In genomic region chr1:149832952-149833351, GRCm38 (mm10) we compare ENCODE assay signal across 9 mouse cellular contexts.
DNase-seq lines count a peak whose midpoint lies in the region; ATAC-seq and TF ChIP-seq lines count a peak whose summit lies in the region.
"Had no signal": no experiment of that assay in that cellular context is flagged by ENCODE, and none has a peak within 500 bp of the region (broad histone marks: within the 10 kb centered on the region; RNA-seq: fewer than 3 reads in every experiment).

No protein-coding gene starts in this region.

- in situ Hi-C loops in Patski (cut with MboI; ENCODE audit: low pct_unique_long_range_greater_than_20kb), result loop anchor here (10.0 kb wide), 2 partner anchors 262 to 552 kb away; no protein-coding TSS in a partner anchor

- H3K4me3 ChIP-seq in layer of hippocampus, adult 2 months, result no peak overlapping the region
- H3K4me3 ChIP-seq in forebrain, embryonic 12.5 days (replicated peaks), result no peak overlapping the region
- no peak overlapping the region for H3K4me3 ChIP-seq in kidney, postnatal 0 days (replicated peaks; ENCODE audit: low read depth, low read length)
- H3K4me3 ChIP-seq in midbrain, postnatal 0 days (ENCODE audit: low read depth, low read length), result no peak overlapping the region
- H3K4me3 ChIP-seq: liver, embryonic 15.5 days had no signal

- CTCF ChIA-PET in Patski (lab: Charles Lee), result interaction anchor here (0.6 to 2.9 kb wide), 9 partner anchors 13 to 434 kb away, joined by 3 to 18 read pairs (median 4); no protein-coding TSS in a partner anchor

- H3K4me1 ChIP-seq in forebrain, embryonic 12.5 days, result no peaks in the 10 kb centered on the region
- no peaks in the 10 kb centered on the region for H3K4me1 ChIP-seq in kidney, postnatal 0 days (replicated peaks; ENCODE audit: insufficient read depth, low read length)
- H3K4me1 ChIP-seq in midbrain, postnatal 0 days (ENCODE audit: insufficient read depth, low read length), result no peaks in the 10 kb centered on the region
- H3K4me1 ChIP-seq: liver, embryonic 15.5 days had no signal

- DNase-seq in layer of hippocampus, adult 2 months (ENCODE audit: low spot score in 2 of 2), result peak; percentile 48 to 60
- no peak for DNase-seq in layer of hippocampus, adult 8-10 months (ENCODE audit: low spot score in 2 of 2)
- DNase-seq in Patski (ENCODE audit: low read depth, low spot score), result peak; percentile 19
- DNase-seq in kidney, postnatal 0 days (ENCODE audit: low spot score), result peak; percentile 91
- DNase-seq in midbrain, postnatal 0 days (ENCODE audit: low spot score), result peak; percentile 82
- DNase-seq in spleen, postnatal 36 days (ENCODE audit: low spot score in 2 of 2), result no peak
- no peak for DNase-seq in urinary bladder, postnatal 10 days (ENCODE audit: low spot score)

- no peak overlapping the region for H3K27ac ChIP-seq in layer of hippocampus, adult 2 months
- no peak overlapping the region for H3K27ac ChIP-seq in forebrain, embryonic 12.5 days
- no peak overlapping the region for H3K27ac ChIP-seq in kidney, postnatal 0 days
- H3K27ac ChIP-seq in midbrain, postnatal 0 days (ENCODE audit: low read depth, low read length), result no peak overlapping the region
- H3K27ac ChIP-seq: liver, embryonic 15.5 days had no signal

- H3K27me3 ChIP-seq in Patski, result no peaks in the 10 kb centered on the region
- no peaks in the 10 kb centered on the region for H3K27me3 ChIP-seq in forebrain, embryonic 12.5 days
- no peaks in the 10 kb centered on the region for H3K27me3 ChIP-seq in kidney, postnatal 0 days (ENCODE audit: insufficient read depth, low read length)
- no peaks in the 10 kb centered on the region for H3K27me3 ChIP-seq in midbrain, postnatal 0 days (ENCODE audit: insufficient read depth, low read length)
- H3K27me3 ChIP-seq: liver, embryonic 15.5 days had no signal

- H3K9me3 ChIP-seq in forebrain, embryonic 12.5 days, result no peaks in the 10 kb centered on the region
- no peaks in the 10 kb centered on the region for H3K9me3 ChIP-seq in kidney, postnatal 0 days (replicated peaks; ENCODE audit: low read length)
- no peaks in the 10 kb centered on the region for H3K9me3 ChIP-seq in midbrain, postnatal 0 days (ENCODE audit: low read length)
- H3K9me3 ChIP-seq: liver, embryonic 15.5 days had no signal

- H3K4me2 ChIP-seq in forebrain, embryonic 12.5 days, result no peak overlapping the region
- H3K4me2 ChIP-seq in kidney, postnatal 0 days (ENCODE audit: low read length), result no peak overlapping the region
- no peak overlapping the region for H3K4me2 ChIP-seq in midbrain, postnatal 0 days (ENCODE audit: low read depth, low read length, poor library complexity, severe bottlenecking)
- H3K4me2 ChIP-seq: liver, embryonic 15.5 days had no signal

- POLR2A ChIA-PET in Patski (lab: Charles Lee), result interaction anchor here (0.7 kb wide), 1 partner anchor 260 kb away, joined by 3 read pairs; no protein-coding TSS in a partner anchor

- no peak for ATAC-seq in Patski
- ATAC-seq in forebrain, embryonic 12.5 days (ENCODE audit: low FRiP score), result peak; percentile 84; the same call in 1 of the 2 replicates
- peak; percentile 57; the same call in 1 of the 2 replicates for ATAC-seq in kidney, postnatal 0 days (replicated peaks; ENCODE audit: low FRiP score, low read depth)
- ATAC-seq in midbrain, postnatal 0 days (ENCODE audit: low FRiP score), result peak; percentile 85

- WGBS in forebrain, embryonic 12.5 days, result 30% methylated on average over 2 of the region's 2 CpGs
- 4% methylated on average over 2 of the region's 2 CpGs for WGBS in kidney, postnatal 0 days
- 24% methylated on average over 2 of the region's 2 CpGs for WGBS in midbrain, postnatal 0 days

- H3K9ac ChIP-seq in forebrain, embryonic 12.5 days, result no peak overlapping the region
- no peak overlapping the region for H3K9ac ChIP-seq in kidney, postnatal 0 days (ENCODE audit: low read depth, low read length)
- H3K9ac ChIP-seq in midbrain, postnatal 0 days (replicated peaks; ENCODE audit: low read length, poor library complexity, severe bottlenecking), result no peak overlapping the region
- H3K9ac ChIP-seq: liver, embryonic 15.5 days had no signal

- peak; percentile 90 for TF ChIP-seq CTCF in layer of hippocampus, adult 2 months (conservative IDR thresholded peaks at IDR 0.05)
- peak; percentile 42 for TF ChIP-seq CTCF in Patski (IDR thresholded peaks at IDR 0.05)
- TF ChIP-seq CTCF in kidney, postnatal 0 days (IDR thresholded peaks at IDR 0.05; ENCODE audit: low read depth), result peak; percentile 86
- peak; percentile 88 for TF ChIP-seq CTCF in midbrain, postnatal 0 days (IDR thresholded peaks at IDR 0.05)

- H3K36me3 ChIP-seq in forebrain, embryonic 12.5 days (replicated peaks), result no peaks in the 10 kb centered on the region
- H3K36me3 ChIP-seq in kidney, postnatal 0 days (ENCODE audit: insufficient read depth, low read length), result peaks cover 3% of the 10 kb centered on the region; the same call in 1 of the 2 replicates
- no peaks in the 10 kb centered on the region for H3K36me3 ChIP-seq in midbrain, postnatal 0 days (ENCODE audit: insufficient read depth, low read length)
- H3K36me3 ChIP-seq: liver, embryonic 15.5 days had no signal

Comparison
In these comparisons a context has a peak if more than half of its experiments do, and no peak if none do; other contexts are left out.
1. DNase-seq: peak in layer of hippocampus, adult 2 months (2 of 2), Patski (single experiment), kidney, postnatal 0 days (single experiment) and midbrain, postnatal 0 days (single experiment); none in layer of hippocampus, adult 8-10 months (0 of 2), spleen, postnatal 36 days (0 of 2) and urinary bladder, postnatal 10 days (single experiment).
2. Peak in every context shown above with its lines, with median percentiles within 50 percentile points of each other: CTCF ChIP-seq.